Mouse (Mus musculus) hindbrain, embryonic 15.5 days (tissue): ENCODE results near the gene Errfi1. TPM values are rescaled to one million over a fixed set of nuclear protein-coding genes. Genes with fewer than 3 reads are reported as not detected.

Source experiments
- ATAC-seq: fragments of 200-750 bp; cut with Nextera tagmentation; 2 replicates; pipeline ENCODE4 v1.8.0; 2017; ENCODE audit warnings: low read depth, moderate number of reproducible peaks, moderate TSS enrichment; ENCODE audit not compliant: low FRiP score
- H3K27ac ChIP-seq: fragments of 300-500 bp; sonication (generic); replicated peaks from 2 replicates; pipeline ENCODE4 v1.5.1; 2015; ENCODE audit warnings: mild to moderate bottlenecking, inconsistent platforms
- H3K27me3 ChIP-seq: fragments of 300-500 bp; sonication (generic); 2 replicates; pipeline ENCODE4 v1.6.1; 2015; ENCODE audit warnings: control low read depth, inconsistent platforms
- H3K36me3 ChIP-seq: fragments of 300-500 bp; sonication (generic); 2 replicates; pipeline ENCODE4 v1.6.1; 2015; ENCODE audit warnings: control low read depth, inconsistent platforms
- H3K4me1 ChIP-seq: fragments of 300-500 bp; sonication (generic); replicated peaks from 2 replicates; pipeline ENCODE4 v1.6.1; 2015; ENCODE audit warnings: control low read depth, inconsistent platforms
- H3K4me2 ChIP-seq: fragments of 300-500 bp; sonication (generic); 2 replicates; pipeline ENCODE4 v1.6.1; 2015; ENCODE audit warnings: moderate library complexity, mild to moderate bottlenecking, inconsistent platforms
- H3K4me3 ChIP-seq: fragments of 300-500 bp; sonication (generic); 2 replicates; pipeline ENCODE4 v1.5.1; 2015; ENCODE audit warnings: mild to moderate bottlenecking, inconsistent platforms
- H3K9ac ChIP-seq: fragments of 300-500 bp; sonication (generic); 2 replicates; pipeline ENCODE4 v1.6.1; 2015; ENCODE audit warnings: inconsistent platforms
- H3K9me3 ChIP-seq: fragments of 300-500 bp; sonication (generic); 2 replicates; pipeline ENCODE4 v1.6.1; 2016; ENCODE audit warnings: control low read depth, inconsistent platforms
- WGBS: fragments of 180-500 bp; shearing (Covaris S2); methylation state at CpG from one replicate; pipeline ENCODE4 v1.1.7; 2015; 5-methylcytosine and 5-hydroxymethylcytosine counted together
- polyA plus RNA-seq: library from polyadenylated mRNA; unstranded; fragments of >200 nt; fragmentation: Nextera tagmentation; extraction: Ambion mirVana; gene quantifications from 2 replicates; pipeline ENCODE4 v1.2.1, GENCODE M21; 2015

Gene Errfi1
- polyA plus RNA-seq, 1 experiment from 2014 or later = 31.7 TPM

DNA sequence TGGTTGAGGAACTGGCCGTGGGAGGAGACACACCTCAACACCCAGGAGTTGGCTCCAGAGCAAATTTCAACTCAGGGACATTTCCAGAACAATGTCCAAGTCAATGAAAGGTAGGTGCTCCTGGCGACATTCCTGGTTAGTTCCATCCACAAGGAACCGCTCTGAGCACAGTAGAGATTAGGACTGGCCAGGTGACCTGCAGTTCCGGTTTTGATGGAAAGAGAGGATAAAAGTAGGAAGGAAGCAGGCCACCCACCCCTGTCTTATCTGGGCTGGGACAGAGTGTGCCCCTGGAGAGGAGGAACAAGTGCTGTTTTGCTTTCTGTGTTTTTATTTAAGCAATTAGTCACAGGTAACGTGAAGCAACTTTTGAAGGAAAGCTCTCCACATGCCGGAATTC lies 28.8 kb upstream of the Errfi1 start:
- Histone ChIP-seq H3K9ac (no peak overlapping the region), H3K36me3 (no peaks in the 10 kb centered on the region), H3K4me3 (no peak overlapping the region), H3K4me1 (peaks cover 10% of the 10 kb centered on the region; the same call in 1 of the 2 replicates), H3K27ac (no peak overlapping the region), H3K9me3 (no peaks in the 10 kb centered on the region), H3K27me3 (no peaks in the 10 kb centered on the region; the same call in 1 of the 2 replicates), H3K4me2 (no peak overlapping the region)
- no peak for ATAC-seq
- 71% methylated on average over 6 of the region's 6 CpGs for WGBS

DNA sequence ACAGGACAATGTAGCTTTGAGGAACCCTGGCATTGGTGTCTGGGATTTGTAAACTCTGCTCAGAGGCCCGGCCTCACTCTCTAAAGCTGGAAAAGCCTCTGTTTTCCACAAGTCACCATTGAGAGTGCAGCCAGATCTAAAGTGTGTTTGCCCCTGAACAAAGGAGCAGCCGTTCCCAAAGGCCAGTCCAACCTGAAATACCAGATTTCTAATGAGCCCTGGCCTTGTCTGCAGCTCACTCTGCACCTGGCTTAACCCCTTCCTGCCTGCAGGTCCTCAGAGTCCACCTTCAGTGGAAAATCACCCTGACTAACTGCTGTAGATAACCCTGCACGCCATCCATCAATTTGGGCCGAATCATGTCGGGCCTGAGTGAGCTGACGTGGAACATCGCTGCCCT lies 28.2 kb upstream of the Errfi1 start:
- no peak for ATAC-seq
- Histone ChIP-seq H3K4me1 (peaks cover 10% of the 10 kb centered on the region; the same call in 1 of the 2 replicates), H3K27me3 (no peaks in the 10 kb centered on the region; the same call in 1 of the 2 replicates), H3K9me3 (no peaks in the 10 kb centered on the region), H3K27ac (no peak overlapping the region), H3K9ac (no peak overlapping the region), H3K4me2 (no peak overlapping the region), H3K36me3 (no peaks in the 10 kb centered on the region), H3K4me3 (no peak overlapping the region)
- WGBS = 31% methylated on average over 7 of the region's 7 CpGs

DNA sequence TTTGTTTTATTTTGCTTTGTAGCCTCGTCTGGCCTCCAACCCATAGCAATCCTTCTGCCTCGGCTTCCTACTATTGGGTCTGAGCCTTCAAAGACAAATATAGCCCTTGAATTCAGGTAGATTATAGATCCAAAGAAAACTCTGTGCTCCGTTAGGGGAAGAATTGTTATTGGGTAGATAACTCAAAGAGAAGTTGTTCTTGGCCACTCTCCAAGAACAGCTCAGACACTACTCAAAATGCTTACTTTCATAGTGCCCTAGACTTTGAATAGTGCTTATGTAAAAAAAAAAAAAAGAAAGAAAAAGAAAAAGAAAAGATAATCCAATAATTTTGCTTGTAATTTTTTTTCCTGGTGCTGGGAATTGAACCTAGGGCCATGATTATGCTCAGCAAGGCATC lies 22.4 kb upstream of the Errfi1 start:
- Histone ChIP-seq H3K4me2 (no peak overlapping the region), H3K4me3 (no peak overlapping the region), H3K36me3 (no peaks in the 10 kb centered on the region), H3K9ac (no peak overlapping the region), H3K4me1 (no peaks in the 10 kb centered on the region), H3K9me3 (no peaks in the 10 kb centered on the region), H3K27me3 (no peaks in the 10 kb centered on the region; the same call in 1 of the 2 replicates), H3K27ac (no peak overlapping the region)
- ATAC-seq = no peak
- WGBS = 81% methylated on average over 3 of the region's 3 CpGs

DNA sequence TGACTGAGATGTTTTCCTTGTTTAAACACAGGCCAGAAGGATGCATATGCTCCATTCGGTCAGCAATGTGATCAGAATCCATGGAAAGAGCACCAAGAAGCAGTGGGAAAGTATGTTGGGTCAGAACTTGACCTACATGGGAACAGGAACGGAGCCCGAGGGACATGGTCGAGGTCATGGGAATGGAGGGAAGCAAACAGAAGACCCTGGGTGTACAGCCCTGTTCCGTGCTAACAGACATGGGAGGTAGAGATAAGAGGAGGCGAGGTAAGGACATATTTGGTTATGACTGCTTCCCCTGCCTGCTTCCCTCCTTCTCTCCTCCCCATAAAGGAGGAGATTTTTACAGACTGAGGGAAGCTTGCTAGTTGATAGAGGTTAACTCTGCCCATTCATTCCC lies 21.8 kb upstream of the Errfi1 start:
- H3K4me1 ChIP-seq = no peaks in the 10 kb centered on the region
- H3K36me3 ChIP-seq = no peaks in the 10 kb centered on the region
- no peak overlapping the region for H3K4me3 ChIP-seq
- no peaks in the 10 kb centered on the region for H3K27me3 ChIP-seq
- 88% methylated on average over 6 of the region's 6 CpGs for WGBS
- H3K27ac ChIP-seq = no peak overlapping the region
- H3K9ac ChIP-seq = no peak overlapping the region
- no peaks in the 10 kb centered on the region for H3K9me3 ChIP-seq
- no peak for ATAC-seq
- H3K4me2 ChIP-seq = no peak overlapping the region

DNA sequence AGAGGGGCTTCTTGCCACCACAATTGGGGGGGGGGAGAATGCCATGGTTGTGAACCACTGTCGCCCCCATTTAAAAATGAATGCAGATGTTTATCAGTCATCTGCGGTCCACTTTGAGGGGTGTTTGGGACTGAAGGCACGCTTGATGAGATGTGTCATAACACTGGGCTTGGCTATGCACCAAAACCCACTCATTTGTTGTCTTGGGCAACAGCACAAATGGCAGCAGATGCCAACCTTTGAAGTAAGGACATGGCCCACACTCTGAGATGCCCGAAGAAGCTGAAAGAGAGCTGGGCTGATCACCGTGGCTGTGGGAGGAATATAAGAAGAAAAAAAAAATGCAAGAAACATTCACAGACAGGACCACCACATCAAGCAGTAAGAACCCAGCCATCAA lies 18.6 kb upstream of the Errfi1 start:
- no peaks in the 10 kb centered on the region for H3K4me1 ChIP-seq
- H3K9me3 ChIP-seq = no peaks in the 10 kb centered on the region
- no peak overlapping the region for H3K9ac ChIP-seq
- no peaks in the 10 kb centered on the region for H3K36me3 ChIP-seq
- H3K4me3 ChIP-seq = no peak overlapping the region
- H3K4me2 ChIP-seq = no peak overlapping the region
- no peak overlapping the region for H3K27ac ChIP-seq
- no peak for ATAC-seq
- H3K27me3 ChIP-seq = no peaks in the 10 kb centered on the region
- 85% methylated on average over 5 of the region's 5 CpGs for WGBS

DNA sequence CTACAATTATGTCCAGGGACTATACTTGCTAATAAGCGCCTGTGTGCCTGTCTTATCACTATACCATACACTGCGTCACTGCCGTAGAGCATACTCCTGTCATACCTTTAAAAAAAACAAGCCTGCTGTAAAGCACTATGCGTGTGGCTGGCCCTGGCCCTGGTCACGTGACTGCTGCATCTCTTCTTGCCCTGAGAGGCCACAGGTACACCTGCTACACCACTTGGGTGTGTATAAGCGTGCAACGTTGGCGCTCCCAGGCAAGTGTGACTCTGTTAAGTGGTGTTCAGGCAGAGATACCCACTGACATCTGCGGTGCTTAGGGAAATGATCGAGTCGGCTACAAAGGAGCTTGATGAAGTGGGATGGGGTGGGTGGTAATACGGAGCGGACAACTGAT lies 17.5 kb upstream of the Errfi1 start:
- WGBS = 92% methylated on average over 13 of the region's 13 CpGs
- Histone ChIP-seq H3K4me1 (no peaks in the 10 kb centered on the region), H3K36me3 (no peaks in the 10 kb centered on the region), H3K27me3 (no peaks in the 10 kb centered on the region), H3K9me3 (no peaks in the 10 kb centered on the region), H3K4me3 (no peak overlapping the region), H3K4me2 (no peak overlapping the region), H3K9ac (no peak overlapping the region), H3K27ac (no peak overlapping the region)
- no peak for ATAC-seq

DNA sequence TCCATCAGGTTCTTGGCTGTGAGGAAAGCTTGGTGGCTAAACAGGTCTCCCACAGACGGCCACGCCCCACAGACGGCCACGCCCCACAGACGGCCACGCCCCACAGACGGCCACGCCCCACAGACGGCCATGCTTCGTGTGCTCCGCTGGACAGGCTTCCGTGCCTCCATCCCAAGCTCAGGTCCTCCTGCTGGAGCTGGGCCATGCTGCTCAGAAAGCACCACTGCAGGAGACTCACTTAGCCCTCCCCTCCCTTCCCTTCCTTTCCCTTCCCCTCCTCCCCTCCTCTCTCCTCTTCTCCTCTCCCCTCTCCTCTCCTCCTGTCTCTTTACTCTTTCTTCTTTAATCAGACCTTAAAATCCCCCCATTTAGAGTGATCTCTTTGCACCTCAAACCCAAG lies 16.8 kb upstream of the Errfi1 start:
- ATAC-seq = no peak
- Histone ChIP-seq H3K4me3 (no peak overlapping the region), H3K4me2 (no peak overlapping the region), H3K27me3 (no peaks in the 10 kb centered on the region), H3K9ac (no peak overlapping the region), H3K9me3 (no peaks in the 10 kb centered on the region), H3K36me3 (no peaks in the 10 kb centered on the region), H3K4me1 (no peaks in the 10 kb centered on the region), H3K27ac (no peak overlapping the region)
- 93% methylated on average over 12 of the region's 12 CpGs for WGBS

DNA sequence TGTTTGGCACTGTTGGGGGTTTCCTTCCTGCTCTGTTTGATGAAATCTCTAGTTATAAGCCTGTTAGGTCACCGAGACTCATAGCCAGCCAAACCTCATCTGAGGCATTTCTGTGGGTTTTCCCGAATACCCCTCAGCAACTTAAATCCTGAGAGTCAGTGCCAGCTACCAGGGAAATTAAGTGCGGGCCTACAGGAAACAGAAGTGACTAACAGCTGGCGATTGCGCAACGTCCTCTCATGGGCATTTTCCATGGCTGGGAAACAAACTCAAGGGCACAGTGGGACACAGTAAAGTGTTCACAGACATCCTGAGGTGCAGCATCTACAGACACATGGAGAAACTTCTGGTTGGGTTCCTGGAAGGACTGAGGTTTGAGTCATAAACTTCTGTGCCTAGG lies 16.3 kb upstream of the Errfi1 start:
- H3K4me3 ChIP-seq = no peak overlapping the region
- H3K27ac ChIP-seq = no peak overlapping the region
- no peaks in the 10 kb centered on the region for H3K9me3 ChIP-seq
- no peak for ATAC-seq
- H3K36me3 ChIP-seq = no peaks in the 10 kb centered on the region
- H3K27me3 ChIP-seq = no peaks in the 10 kb centered on the region
- no peaks in the 10 kb centered on the region for H3K4me1 ChIP-seq
- H3K9ac ChIP-seq = no peak overlapping the region
- 88% methylated on average over 6 of the region's 6 CpGs for WGBS
- H3K4me2 ChIP-seq = no peak overlapping the region

DNA sequence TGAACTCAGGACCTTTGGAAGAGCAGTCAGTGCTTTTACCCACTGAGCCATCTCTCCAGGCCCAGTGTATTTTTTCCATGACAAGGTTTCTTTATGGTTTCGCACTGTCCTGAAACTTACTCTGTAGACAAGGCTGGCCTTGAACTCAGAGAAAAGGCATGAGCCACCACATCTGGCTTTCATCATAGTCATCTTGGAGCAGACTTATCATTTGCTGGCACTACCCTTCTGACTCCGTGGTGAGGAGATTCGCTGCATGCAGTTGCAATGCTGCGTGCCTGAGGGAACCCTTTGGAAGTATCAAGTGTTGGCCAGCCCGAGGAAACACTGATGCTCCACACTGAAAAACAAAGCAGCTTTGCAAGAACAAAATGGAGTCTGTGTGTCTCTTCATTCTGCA lies 11.7 kb upstream of the Errfi1 start:
- H3K27me3 ChIP-seq = no peaks in the 10 kb centered on the region
- ATAC-seq = no peak
- no peaks in the 10 kb centered on the region for H3K36me3 ChIP-seq
- H3K9ac ChIP-seq = no peak overlapping the region
- H3K4me3 ChIP-seq = no peak overlapping the region
- H3K9me3 ChIP-seq = no peaks in the 10 kb centered on the region
- WGBS = 91% methylated on average over 5 of the region's 5 CpGs
- no peaks in the 10 kb centered on the region for H3K4me1 ChIP-seq
- H3K4me2 ChIP-seq = no peak overlapping the region
- H3K27ac ChIP-seq = no peak overlapping the region

DNA sequence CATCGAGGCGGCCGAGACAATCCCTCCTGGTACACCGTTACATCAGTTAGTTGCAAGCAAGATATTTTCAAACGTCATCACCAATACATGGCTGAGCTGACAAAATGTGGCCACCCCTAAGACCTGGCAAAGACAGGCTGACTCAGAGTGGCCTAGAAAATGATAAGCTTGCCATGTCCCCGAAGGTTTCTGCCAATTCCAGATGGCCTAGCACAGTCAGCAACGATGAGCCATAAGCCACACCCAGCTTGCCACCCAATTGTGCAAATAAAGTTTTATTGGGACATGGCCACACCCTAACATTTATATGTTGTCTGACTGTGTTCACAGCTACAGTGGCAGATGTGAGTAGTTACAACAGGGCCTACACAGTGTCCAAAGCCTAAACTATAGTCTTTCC lies 10.5 kb upstream of the Errfi1 start:
- Histone ChIP-seq H3K4me3 (no peak overlapping the region), H3K36me3 (no peaks in the 10 kb centered on the region), H3K27ac (no peak overlapping the region), H3K4me2 (no peak overlapping the region), H3K27me3 (no peaks in the 10 kb centered on the region), H3K9me3 (no peaks in the 10 kb centered on the region), H3K4me1 (no peaks in the 10 kb centered on the region), H3K9ac (no peak overlapping the region)
- WGBS = 87% methylated on average over 7 of the region's 7 CpGs
- no peak for ATAC-seq

DNA sequence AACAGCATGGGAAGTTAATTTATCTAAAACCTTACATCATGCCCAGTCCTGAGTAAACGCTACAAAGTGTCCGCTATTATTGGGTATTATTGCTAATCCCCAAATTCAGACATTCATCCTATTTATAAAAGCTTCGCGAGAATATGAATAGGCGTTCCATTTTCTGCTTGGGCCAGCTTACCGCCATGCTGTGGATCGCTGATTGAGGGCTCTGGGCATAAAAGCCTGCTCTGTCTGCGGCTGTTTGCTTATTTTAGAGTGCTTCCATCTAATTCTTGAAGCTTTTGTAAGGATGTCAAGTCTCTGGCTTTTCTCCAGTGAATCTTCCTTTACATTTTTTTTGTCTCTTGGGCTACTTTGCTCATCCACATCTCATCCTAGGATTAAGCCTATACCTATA lies 7.4 kb upstream of the Errfi1 start:
- Histone ChIP-seq H3K36me3 (no peaks in the 10 kb centered on the region), H3K4me2 (no peak overlapping the region), H3K27me3 (no peaks in the 10 kb centered on the region), H3K9me3 (no peaks in the 10 kb centered on the region), H3K9ac (no peak overlapping the region), H3K4me3 (no peak overlapping the region), H3K27ac (no peak overlapping the region), H3K4me1 (no peaks in the 10 kb centered on the region)
- 43% methylated on average over 8 of the region's 8 CpGs for WGBS
- no peak for ATAC-seq

DNA sequence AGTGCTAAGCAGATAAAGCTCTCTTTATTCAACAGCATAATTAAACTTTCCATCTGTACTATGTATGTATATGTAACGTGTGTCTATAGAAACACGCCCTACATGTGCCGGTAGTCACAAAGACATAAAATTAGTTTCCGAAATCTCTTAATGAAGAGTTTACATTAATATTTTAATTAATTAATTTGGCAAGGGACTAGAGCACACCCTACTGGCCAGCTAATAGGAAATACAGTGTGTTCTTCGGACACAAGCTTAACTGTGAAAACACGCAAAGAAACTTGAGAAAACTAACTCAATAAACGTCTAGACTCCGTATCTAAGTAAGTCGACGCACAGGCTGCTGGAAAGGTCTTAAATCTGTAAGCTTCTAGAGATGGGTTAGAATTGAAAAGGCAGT lies 3.8 kb upstream of the Errfi1 start:
- no peak for ATAC-seq
- Histone ChIP-seq H3K9ac (no peak overlapping the region), H3K36me3 (no peaks in the 10 kb centered on the region), H3K27me3 (no peaks in the 10 kb centered on the region), H3K4me2 (no peak overlapping the region), H3K4me1 (peaks cover 8% of the 10 kb centered on the region), H3K27ac (no peak overlapping the region), H3K9me3 (no peaks in the 10 kb centered on the region), H3K4me3 (no peak overlapping the region)
- WGBS = 59% methylated on average over 10 of the region's 10 CpGs

DNA sequence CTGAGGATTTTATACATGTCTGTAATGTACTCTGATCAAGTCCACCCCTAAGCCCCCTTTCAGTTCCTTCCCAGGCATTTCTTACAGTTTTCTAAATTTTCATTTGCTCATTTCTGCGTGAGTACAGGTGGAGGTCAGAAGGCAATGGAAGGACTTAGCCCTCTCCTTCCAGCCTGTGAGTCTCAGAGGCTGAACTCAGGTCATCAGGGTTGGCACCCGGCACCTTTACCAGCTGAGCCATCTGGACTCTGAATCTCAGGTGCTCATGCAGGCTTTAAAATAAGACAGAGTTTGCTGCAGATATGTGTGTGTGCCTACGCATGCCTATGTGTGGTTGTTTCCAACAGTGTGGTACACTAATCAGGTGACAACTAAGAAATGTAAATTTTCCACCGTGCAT lies 2.8 kb upstream of the Errfi1 start:
- no peak overlapping the region for H3K4me3 ChIP-seq
- H3K4me2 ChIP-seq = no peak overlapping the region
- 90% methylated on average over 4 of the region's 4 CpGs for WGBS
- H3K9ac ChIP-seq = no peak overlapping the region
- H3K27me3 ChIP-seq = no peaks in the 10 kb centered on the region
- no peak overlapping the region for H3K27ac ChIP-seq
- ATAC-seq = no peak
- H3K4me1 ChIP-seq = peaks cover 9% of the 10 kb centered on the region
- H3K9me3 ChIP-seq = no peaks in the 10 kb centered on the region
- H3K36me3 ChIP-seq = no peaks in the 10 kb centered on the region
